In genomic region chr4:106040376-106040775, GRCm38 (mm10) we compare ENCODE assay signal across 23 mouse cellular contexts.
DNase-seq lines count a peak whose midpoint lies in the region; ATAC-seq and TF ChIP-seq lines count a peak whose summit lies in the region.
"Had no signal": no experiment of that assay in that cellular context is flagged by ENCODE, and none has a peak within 500 bp of the region (broad histone marks: within the 10 kb centered on the region; RNA-seq: fewer than 3 reads in every experiment).

No protein-coding gene starts in this region.

- DNase-seq in heart, adult 11 months: peak; percentile 57
- no peak for DNase-seq in heart, adult 2 months
- DNase-seq in neural tube, embryonic 11.5 days (ENCODE audit: low spot score): peak; percentile 29
- peak; percentile 51 for DNase-seq in limb, embryonic 11.5 days (ENCODE audit: low spot score)
- DNase-seq in testis, postnatal 10 days (ENCODE audit: low spot score): peak; percentile 37
- DNase-seq in left cerebral cortex, postnatal 14 days (ENCODE audit: low spot score in 2 of 2): no peak
- DNase-seq: adrenal gland, postnatal 10 days; cerebellum, adult 9-11 months; gastrocnemius, postnatal 36 days; heart, postnatal 14 days; kidney, postnatal 10 days; thymus, postnatal 4 days had no signal

- H3K4me1 ChIP-seq in heart, adult 2 months (ENCODE audit: control insufficient read depth, insufficient read depth, low read length): no peaks in the 10 kb centered on the region
- H3K4me1 ChIP-seq in neural tube, embryonic 11.5 days (ENCODE audit: control insufficient read depth, insufficient read depth, low read length): peaks cover 6% of the 10 kb centered on the region; the same call in 1 of the 2 replicates
- peaks cover 7% of the 10 kb centered on the region; the same call in 1 of the 2 replicates for H3K4me1 ChIP-seq in neural tube, embryonic 15.5 days
- H3K4me1 ChIP-seq in limb, embryonic 11.5 days (ENCODE audit: control insufficient read depth, insufficient read depth, low read length): peaks cover 7% of the 10 kb centered on the region; the same call in 1 of the 2 replicates
- H3K4me1 ChIP-seq: liver, embryonic 15.5 days had no signal

- WGBS in heart, adult 2 months: 75% methylated on average over 7 of the region's 7 CpGs
- 10% methylated on average over 7 of the region's 7 CpGs for WGBS in neural tube, embryonic 11.5 days
- 7% methylated on average over 7 of the region's 7 CpGs for WGBS in neural tube, embryonic 15.5 days
- WGBS in limb, embryonic 11.5 days: 7% methylated on average over 7 of the region's 7 CpGs

- TF ChIP-seq EP300 in heart, adult 2 months (IDR thresholded peaks at IDR 0.05; ENCODE audit: insufficient read depth, low read depth, low read length): no peak

- peak; percentile 65; the same call in 1 of the 2 replicates for ATAC-seq in neural tube, embryonic 11.5 days (ENCODE audit: insufficient read depth, low FRiP score, low TSS enrichment)
- no peak for ATAC-seq in neural tube, embryonic 15.5 days (ENCODE audit: low FRiP score)
- peak; percentile 72 for ATAC-seq in limb, embryonic 11.5 days (ENCODE audit: insufficient number of reproducible peaks, low FRiP score, low TSS enrichment, low read depth)
- ATAC-seq in frontal cortex, adult (ENCODE audit: low TSS enrichment): no peak
- ATAC-seq: activated CD4-positive, CD25-positive, alpha-beta regulatory T cell, adult 4 months; CD4-positive, CD25-positive, alpha-beta regulatory T cell, adult 4 months; inflammation-experienced regulatory T-cells, adult 6 months had no signal

- no peak overlapping the region for H3K9ac ChIP-seq in heart, adult 2 months (ENCODE audit: low read depth, low read length)
- no peak overlapping the region for H3K9ac ChIP-seq in neural tube, embryonic 11.5 days (ENCODE audit: low read length)
- no peak overlapping the region for H3K9ac ChIP-seq in neural tube, embryonic 15.5 days (replicated peaks)
- H3K9ac ChIP-seq in limb, embryonic 11.5 days (ENCODE audit: low read length): no peak overlapping the region
- H3K9ac ChIP-seq: forebrain, embryonic 12.5 days; hindbrain, embryonic 12.5 days; limb, embryonic 15.5 days; liver, embryonic 15.5 days; midbrain, embryonic 12.5 days had no signal

- H3K36me3 ChIP-seq in heart, adult 2 months (ENCODE audit: control insufficient read depth, insufficient read depth, low read length): no peaks in the 10 kb centered on the region
- H3K36me3 ChIP-seq in neural tube, embryonic 11.5 days (ENCODE audit: control insufficient read depth, insufficient read depth, low read length): no peaks in the 10 kb centered on the region
- no peaks in the 10 kb centered on the region for H3K36me3 ChIP-seq in neural tube, embryonic 15.5 days
- no peaks in the 10 kb centered on the region for H3K36me3 ChIP-seq in limb, embryonic 11.5 days (ENCODE audit: control insufficient read depth, insufficient read depth, low read length)
- H3K36me3 ChIP-seq: forebrain, embryonic 12.5 days; hindbrain, embryonic 12.5 days; limb, embryonic 15.5 days; liver, embryonic 15.5 days; midbrain, embryonic 12.5 days had no signal

- H3K4me2 ChIP-seq in neural tube, embryonic 11.5 days (ENCODE audit: low read depth): no peak overlapping the region
- no peak overlapping the region for H3K4me2 ChIP-seq in neural tube, embryonic 15.5 days
- no peak overlapping the region for H3K4me2 ChIP-seq in limb, embryonic 11.5 days (ENCODE audit: low read depth, severe bottlenecking)
- H3K4me2 ChIP-seq: forebrain, embryonic 12.5 days; heart, embryonic 11.5 days; hindbrain, embryonic 12.5 days; limb, embryonic 15.5 days; liver, embryonic 15.5 days; midbrain, embryonic 12.5 days had no signal

- no peaks in the 10 kb centered on the region for H3K27me3 ChIP-seq in heart, adult 2 months (ENCODE audit: control insufficient read depth, insufficient read depth, low read length)
- no peaks in the 10 kb centered on the region for H3K27me3 ChIP-seq in neural tube, embryonic 11.5 days (ENCODE audit: control insufficient read depth, insufficient read depth, low read length)
- no peaks in the 10 kb centered on the region for H3K27me3 ChIP-seq in neural tube, embryonic 15.5 days (replicated peaks)
- no peaks in the 10 kb centered on the region for H3K27me3 ChIP-seq in limb, embryonic 11.5 days (ENCODE audit: control insufficient read depth, insufficient read depth, low read length)
- H3K27me3 ChIP-seq: forebrain, embryonic 12.5 days; hindbrain, embryonic 12.5 days; limb, embryonic 15.5 days; liver, embryonic 15.5 days; midbrain, embryonic 12.5 days had no signal

- H3K27ac ChIP-seq in heart, adult 2 months: no peak overlapping the region
- 0 out of 2 replicates have a peak overlapping the region, but pooled peaks have one; percentile 11 for H3K27ac ChIP-seq in neural tube, embryonic 11.5 days (ENCODE audit: low read depth, low read length)
- H3K27ac ChIP-seq in neural tube, embryonic 15.5 days (replicated peaks): no peak overlapping the region
- H3K27ac ChIP-seq in limb, embryonic 11.5 days (replicated peaks; ENCODE audit: low read depth, low read length): peak overlapping the region; percentile 68; the same call in 1 of the 2 replicates
- H3K27ac ChIP-seq: forebrain, embryonic 12.5 days; hindbrain, embryonic 12.5 days; limb, embryonic 15.5 days; liver, embryonic 15.5 days; midbrain, embryonic 12.5 days had no signal

- no peak for TF ChIP-seq POLR2A in heart, adult 2 months (IDR thresholded peaks at IDR 0.05; ENCODE audit: insufficient read depth, low read depth, low read length)

- intact Hi-C loops in heart, adult 2 months (cut with DNase I): no loop called here
- intact Hi-C loops in left cerebral cortex, postnatal 14 days (cut with DNase I): no loop called here

- H3K4me3 ChIP-seq in heart, adult 2 months: no peak overlapping the region
- H3K4me3 ChIP-seq in neural tube, embryonic 11.5 days (ENCODE audit: low read depth, low read length): no peak overlapping the region
- H3K4me3 ChIP-seq in neural tube, embryonic 15.5 days (replicated peaks): no peak overlapping the region
- no peak overlapping the region for H3K4me3 ChIP-seq in limb, embryonic 11.5 days (ENCODE audit: low read depth, low read length)
- H3K4me3 ChIP-seq: forebrain, embryonic 12.5 days; hindbrain, embryonic 12.5 days; limb, embryonic 15.5 days; liver, embryonic 15.5 days; midbrain, embryonic 12.5 days had no signal

- no peaks in the 10 kb centered on the region for H3K79me2 ChIP-seq in heart, adult 2 months (replicated peaks; ENCODE audit: control insufficient read depth, insufficient read depth, low read length)

- TF ChIP-seq CTCF in heart, adult 2 months (IDR thresholded peaks at IDR 0.05): no peak

- no peaks in the 10 kb centered on the region for H3K9me3 ChIP-seq in neural tube, embryonic 11.5 days (ENCODE audit: control insufficient read depth, low read length)
- no peaks in the 10 kb centered on the region for H3K9me3 ChIP-seq in neural tube, embryonic 15.5 days (replicated peaks)
- no peaks in the 10 kb centered on the region for H3K9me3 ChIP-seq in limb, embryonic 11.5 days (ENCODE audit: control insufficient read depth, low read length)
- H3K9me3 ChIP-seq: forebrain, embryonic 12.5 days; hindbrain, embryonic 12.5 days; limb, embryonic 15.5 days; liver, embryonic 15.5 days; midbrain, embryonic 12.5 days had no signal

Comparison
In these comparisons a context has a peak if more than half of its experiments do, and no peak if none do; other contexts are left out.
1. DNase-seq: peak in heart, adult 11 months (single experiment), neural tube, embryonic 11.5 days (single experiment), limb, embryonic 11.5 days (single experiment) and testis, postnatal 10 days (single experiment); none in heart, adult 2 months (0 of 2) and left cerebral cortex, postnatal 14 days (0 of 2).
2. H3K27ac ChIP-seq: peak in neural tube, embryonic 11.5 days (single experiment) and limb, embryonic 11.5 days (single experiment); none in heart, adult 2 months (single experiment) and neural tube, embryonic 15.5 days (single experiment).
3. ATAC-seq: peak in neural tube, embryonic 11.5 days (single experiment) and limb, embryonic 11.5 days (single experiment); none in neural tube, embryonic 15.5 days (single experiment) and frontal cortex, adult (single experiment).